Mouse (Mus musculus) testis, adult 2 months (tissue): ENCODE data around the gene Mob2. TPM values are rescaled to one million over a fixed set of nuclear protein-coding genes. Genes with fewer than 3 reads are reported as not detected.

Source experiments
- H3K27ac ChIP-seq: fragments of 200-500 bp; 2 replicates; pipeline ENCODE4 v1.5.1; 2012; ENCODE audit warnings: low read depth, low read length; ENCODE audit not compliant: control insufficient read depth, insufficient read depth
- H3K27me3 ChIP-seq: fragments of 200-500 bp; 2 replicates; pipeline ENCODE4 v1.6.1; 2012; ENCODE audit warnings: mild to moderate bottlenecking, low read length, moderate library complexity; ENCODE audit not compliant: control insufficient read depth, insufficient read depth
- H3K36me3 ChIP-seq: fragments of 200-500 bp; 2 replicates; pipeline ENCODE4 v1.6.1; 2012; ENCODE audit warnings: mild to moderate bottlenecking, low read length; ENCODE audit not compliant: control insufficient read depth, insufficient read depth
- H3K4me1 ChIP-seq: fragments of 200-500 bp; 2 replicates; pipeline ENCODE4 v1.6.1; 2012; ENCODE audit warnings: low read length; ENCODE audit not compliant: control insufficient read depth, insufficient read depth
- H3K4me3 ChIP-seq: fragments of 200-500 bp; 2 replicates; pipeline ENCODE4 v1.5.1; 2012; ENCODE audit warnings: low read depth, mild to moderate bottlenecking, low read length, moderate library complexity, mixed read lengths; ENCODE audit not compliant: control insufficient read depth
- CTCF ChIP-seq: fragments of 200-500 bp; IDR thresholded peaks from 2 replicates; pipeline ENCODE4 v1.5.1; 2012; ENCODE audit warnings: low read depth, mild to moderate bottlenecking, inconsistent platforms, low read length, moderate library complexity; ENCODE audit not compliant: control insufficient read depth, insufficient read depth, insufficient replicate concordance
- POLR2A ChIP-seq: fragments of 200-500 bp; IDR thresholded peaks from 2 replicates; pipeline ENCODE4 v1.6.1; 2012; ENCODE audit warnings: low read depth, mild to moderate bottlenecking, inconsistent platforms, low read length, moderate library complexity; ENCODE audit not compliant: control insufficient read depth
- polyA plus RNA-seq: library from polyadenylated mRNA; depleted of rRNA; stranded (reverse); fragments of >200 nt; gene quantifications from 2 replicates; pipeline ENCODE4 v1.2.3, GENCODE M21; 2012

Gene Mob2
- polyA plus RNA-seq, 1 experiment: 21.3 TPM

DNA sequence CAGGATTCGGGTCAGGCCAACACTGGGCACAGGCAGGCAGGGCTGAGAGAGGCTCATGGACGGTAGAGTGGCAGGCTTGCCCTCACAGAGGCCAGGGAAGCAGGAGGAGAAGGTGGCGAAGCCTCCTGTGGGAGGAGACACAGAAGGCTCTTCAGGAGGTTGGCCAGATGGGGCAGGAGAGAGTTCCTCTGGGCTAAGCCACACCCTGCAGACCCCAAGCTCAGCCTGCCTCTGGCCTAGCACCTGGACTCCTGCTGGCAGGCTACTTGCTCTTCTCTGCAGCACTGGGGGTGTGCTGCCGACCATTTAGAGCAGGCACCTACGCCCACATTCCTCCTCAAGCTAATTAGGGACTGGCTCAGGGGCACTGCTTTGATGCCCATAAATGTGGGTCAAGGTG is 23.5 kb upstream of the Mob2 start:
- Histone ChIP-seq H3K27me3 (no peaks in the 10 kb centered on the region), H3K4me3 (no peak overlapping the region), H3K4me1 (peaks cover 5% of the 10 kb centered on the region; the same call in 1 of the 2 replicates), H3K27ac (no peak overlapping the region), H3K36me3 (no peaks in the 10 kb centered on the region)
- no peak for TF ChIP-seq POLR2A
- TF ChIP-seq CTCF: no peak

DNA sequence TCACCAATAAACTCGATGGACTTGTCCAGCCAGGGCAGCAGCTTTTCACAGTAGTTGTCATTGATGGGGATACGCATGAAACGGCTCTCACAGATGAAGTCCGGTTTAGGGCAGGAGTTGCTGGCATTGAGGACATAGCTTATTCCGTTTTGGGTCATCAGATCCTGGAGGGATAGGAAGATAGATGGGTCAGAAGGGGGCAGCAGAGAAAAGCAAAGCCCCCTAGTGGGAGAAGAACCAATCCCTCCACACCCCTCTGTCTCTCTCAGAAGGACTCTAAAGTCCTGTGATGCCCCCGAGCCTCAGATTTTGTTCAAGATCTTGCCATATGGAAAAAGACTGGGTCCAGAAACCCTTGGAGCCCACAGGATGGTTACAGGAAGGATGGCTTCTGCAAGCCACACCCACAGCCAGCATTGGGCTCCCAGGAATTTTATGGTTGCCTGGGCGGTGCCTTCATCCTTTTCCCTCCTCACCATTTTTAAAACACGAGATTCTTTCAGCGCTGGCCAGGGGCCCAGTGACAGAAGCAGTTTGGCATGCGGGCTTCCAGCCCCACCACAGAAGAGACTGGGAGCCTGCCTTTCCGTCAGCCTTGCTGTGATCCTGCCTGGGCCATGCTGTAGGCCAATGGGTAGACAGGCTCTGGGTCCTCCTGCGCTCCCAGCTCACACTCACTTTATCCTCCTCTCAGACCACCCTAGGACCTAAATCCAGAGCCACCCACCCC is 22.9 kb upstream of the Mob2 start:
- Histone ChIP-seq H3K27ac (no peak overlapping the region), H3K4me3 (no peak overlapping the region), H3K36me3 (no peaks in the 10 kb centered on the region), H3K27me3 (no peaks in the 10 kb centered on the region), H3K4me1 (peaks cover 5% of the 10 kb centered on the region; the same call in 1 of the 2 replicates)
- TF ChIP-seq CTCF (no peak), POLR2A (no peak)

DNA sequence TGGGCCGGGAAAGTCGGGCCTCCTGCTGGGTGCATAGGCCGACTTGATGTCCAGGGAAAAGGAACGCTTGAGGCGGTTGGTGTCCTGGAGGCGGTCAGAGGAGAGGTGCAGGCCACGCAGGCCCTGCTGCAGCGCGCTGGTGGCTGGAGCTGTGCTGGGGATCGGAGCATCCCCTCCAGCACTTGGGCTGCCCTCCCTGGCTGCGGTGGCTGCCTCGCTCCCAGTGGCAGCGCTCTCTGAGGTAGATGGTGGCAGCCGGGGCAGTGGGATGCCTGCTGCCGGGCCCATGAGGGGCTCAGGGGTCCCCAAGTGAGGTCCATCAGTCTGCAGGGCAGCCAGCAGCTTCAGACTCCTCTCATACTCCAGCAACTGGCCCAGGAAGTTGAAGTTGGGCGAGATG is 21.7 kb upstream of the Mob2 start:
- Histone ChIP-seq H3K27me3 (no peaks in the 10 kb centered on the region), H3K27ac (no peak overlapping the region), H3K4me3 (no peak overlapping the region; the same call in 1 of the 2 replicates), H3K36me3 (no peaks in the 10 kb centered on the region), H3K4me1 (peaks cover 5% of the 10 kb centered on the region; the same call in 1 of the 2 replicates)
- TF ChIP-seq CTCF: no peak
- TF ChIP-seq POLR2A: no peak

DNA sequence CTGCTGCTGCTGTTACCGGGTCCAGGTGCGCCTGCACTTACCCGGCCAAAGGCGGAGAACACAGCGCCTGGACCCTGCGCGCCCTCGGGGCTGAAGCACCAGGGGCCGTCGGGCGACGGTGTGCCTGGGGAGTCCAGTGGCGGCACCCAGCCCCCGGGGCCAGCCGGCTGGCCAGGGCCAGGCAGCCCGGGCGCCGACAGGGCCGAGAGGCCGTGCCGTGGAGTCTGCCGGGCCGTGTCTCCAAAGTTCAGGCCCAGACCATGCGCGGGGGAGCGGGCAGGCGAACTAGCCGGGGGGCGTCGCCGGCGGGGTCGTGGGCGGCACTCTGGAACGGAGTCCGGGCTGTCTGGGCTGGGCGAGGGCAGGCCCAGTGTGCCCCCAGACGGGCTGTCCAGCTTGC is 21.3 kb upstream of the Mob2 start:
- Histone ChIP-seq H3K4me1 (peaks cover 5% of the 10 kb centered on the region; the same call in 1 of the 2 replicates), H3K36me3 (no peaks in the 10 kb centered on the region), H3K4me3 (peak overlapping the region; percentile 69), H3K27me3 (no peaks in the 10 kb centered on the region), H3K27ac (no peak overlapping the region)
- TF ChIP-seq CTCF (no peak), POLR2A (no peak)

DNA sequence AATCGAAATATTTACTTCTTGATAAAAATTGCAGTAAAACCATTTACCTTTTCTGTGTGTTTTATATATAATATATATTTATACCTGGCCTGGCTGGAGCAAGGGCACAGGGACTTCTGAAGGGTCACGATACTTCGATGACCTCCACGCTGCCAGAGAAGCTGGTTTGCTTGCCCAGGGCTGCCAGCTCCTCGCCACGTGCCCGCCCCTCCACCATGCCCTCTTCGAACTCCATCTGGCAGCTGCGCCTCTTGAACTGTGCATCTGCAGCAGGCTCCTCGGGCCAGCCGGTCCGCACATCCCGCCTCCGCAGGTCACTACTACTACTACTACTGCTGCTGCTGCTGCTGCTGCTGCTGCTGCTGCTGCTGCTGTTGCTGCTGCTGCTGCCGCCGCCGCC is 20.9 kb upstream of the Mob2 start:
- Histone ChIP-seq H3K27me3 (no peaks in the 10 kb centered on the region), H3K4me3 (peak overlapping the region; percentile 41), H3K36me3 (no peaks in the 10 kb centered on the region), H3K27ac (no peak overlapping the region), H3K4me1 (peaks cover 5% of the 10 kb centered on the region; the same call in 1 of the 2 replicates)
- no peak for TF ChIP-seq CTCF
- TF ChIP-seq POLR2A: no peak

DNA sequence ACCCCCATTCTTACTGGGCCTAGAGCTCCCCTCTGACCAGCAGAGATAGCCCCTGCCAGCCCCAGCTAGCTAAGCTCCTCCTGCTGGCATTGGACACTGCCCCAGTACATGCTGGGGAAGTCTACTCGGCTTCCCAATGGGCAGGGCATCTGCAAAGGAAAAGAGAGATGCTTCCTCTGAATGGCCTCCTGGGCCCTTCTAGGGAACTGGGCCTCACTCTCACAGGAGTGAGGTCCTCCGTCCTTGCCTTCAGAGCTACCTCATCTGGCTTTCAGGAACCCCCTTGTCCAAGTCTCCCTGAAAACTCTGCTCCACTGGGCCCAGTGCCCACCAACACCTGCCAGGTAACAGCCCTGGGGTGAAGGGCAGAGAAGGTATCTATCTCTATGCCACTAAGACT is 20.0 kb upstream of the Mob2 start:
- Histone ChIP-seq H3K4me1 (peaks cover 5% of the 10 kb centered on the region; the same call in 1 of the 2 replicates), H3K4me3 (no peak overlapping the region), H3K27me3 (no peaks in the 10 kb centered on the region), H3K27ac (no peak overlapping the region), H3K36me3 (no peaks in the 10 kb centered on the region)
- TF ChIP-seq CTCF (no peak), POLR2A (no peak)

DNA sequence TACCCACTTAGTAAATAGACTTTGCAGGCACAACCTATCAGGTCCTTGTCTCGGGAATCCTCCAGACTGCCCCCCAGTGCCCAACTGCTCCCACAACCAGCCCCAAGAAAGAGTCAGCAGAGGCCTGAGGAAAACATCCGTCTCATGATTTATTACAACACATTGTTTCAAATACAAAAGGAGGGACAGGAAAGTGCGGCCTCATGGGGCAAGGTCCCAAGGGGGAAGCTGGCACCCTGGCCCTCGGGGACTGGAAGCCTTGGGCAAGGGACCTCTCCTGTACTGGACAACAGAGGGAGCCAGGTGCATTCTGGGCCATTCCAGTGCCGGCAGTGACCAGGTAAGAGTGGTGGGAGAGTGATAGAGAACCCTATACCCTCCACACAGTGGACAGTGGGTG is 18.5 kb upstream of the Mob2 start:
- no peak for TF ChIP-seq POLR2A
- H3K36me3 ChIP-seq: no peaks in the 10 kb centered on the region
- H3K27me3 ChIP-seq: no peaks in the 10 kb centered on the region
- no peak overlapping the region for H3K4me3 ChIP-seq
- no peak overlapping the region for H3K27ac ChIP-seq
- peaks cover 5% of the 10 kb centered on the region; the same call in 1 of the 2 replicates for H3K4me1 ChIP-seq
